Mouse (Mus musculus) spleen, postnatal 36 days (tissue): ENCODE data around the gene Gm9913.

Experiments used
- DNase-seq, 2 experiments: peaks; one replicate each; pipeline ENCODE4 v3.0.0; 2022; ENCODE audit warnings: low spot score in 2 of 2, mixed read lengths in 1 of 2

The Gm9913 gene

DNA sequence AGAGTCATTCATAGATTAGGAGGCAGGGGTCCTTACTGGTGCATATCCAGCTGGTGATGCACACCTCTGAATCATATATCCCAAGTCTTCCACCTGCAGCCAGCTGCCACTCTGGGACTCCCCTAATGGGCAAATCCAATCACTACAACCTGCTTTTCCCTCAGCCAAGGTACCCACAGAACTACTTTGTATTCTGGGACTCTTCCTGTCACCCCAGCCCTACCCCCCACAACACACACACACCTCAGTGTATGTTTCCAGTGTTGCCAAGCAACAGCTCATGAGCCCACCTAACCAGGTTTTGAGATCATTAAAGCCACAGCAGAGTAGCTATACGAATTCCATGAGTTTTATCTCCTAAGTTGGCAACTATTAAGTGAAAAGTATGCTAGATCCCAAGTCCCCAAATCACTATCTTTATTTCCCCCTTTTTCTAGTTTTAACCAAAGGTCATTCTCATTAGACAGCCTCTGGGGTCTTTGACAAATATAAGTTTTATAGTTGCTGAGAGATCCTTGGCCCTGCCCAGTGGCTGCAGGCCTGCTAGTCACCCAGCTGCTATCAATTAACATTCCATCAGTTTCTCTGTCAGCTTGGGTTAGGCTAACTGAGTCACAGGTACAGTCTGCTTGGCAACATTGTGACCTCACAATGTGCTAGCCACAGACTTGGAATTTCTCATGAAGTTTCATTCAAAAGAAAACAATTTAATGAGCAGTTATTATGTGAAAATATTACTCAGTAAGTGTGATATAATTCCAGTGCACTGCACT is 44.1 kb downstream of the Gm9913 start:
- DNase-seq, result no peak

DNA sequence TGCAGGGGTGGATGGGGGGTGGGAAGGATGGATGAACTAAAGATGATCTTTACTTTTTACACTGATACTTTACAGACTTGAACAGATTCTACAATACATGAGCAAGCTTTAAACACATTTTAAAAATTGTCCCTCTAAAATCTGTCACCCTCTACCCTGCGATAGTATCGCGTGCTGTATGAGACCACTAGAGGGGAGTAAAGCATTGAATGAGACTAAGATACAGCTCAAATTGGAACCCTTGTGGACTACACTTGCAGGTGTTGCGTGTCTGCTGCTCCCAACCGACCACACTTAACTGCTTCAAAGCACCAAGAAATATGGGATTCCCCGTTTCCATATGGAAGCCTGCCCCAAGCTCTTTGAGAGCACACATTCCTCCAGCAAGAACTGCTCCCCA is 50.9 kb downstream of the Gm9913 start:
- DNase-seq, result no peak
